Mouse (Mus musculus) heart, postnatal 0 days (tissue): ENCODE data around the gene Olfr221. TPM values are rescaled to one million over a fixed set of nuclear protein-coding genes. Genes with fewer than 3 reads are reported as not detected.

Experiments
- ATAC-seq: fragments of 200-750 bp; cut with Nextera tagmentation; 2 replicates; pipeline ENCODE4 v1.8.0; 2017; ENCODE audit warnings: low read depth, moderate number of reproducible peaks, moderate library complexity; ENCODE audit not compliant: insufficient read depth
- DNase-seq: peaks from one replicate; pipeline ENCODE4 v3.0.0-alpha.2; 2016; ENCODE audit warnings: low spot score
- H3K27ac ChIP-seq: fragments of 300-500 bp; sonication (generic); 2 replicates; pipeline ENCODE4 v1.5.1; 2014; ENCODE audit warnings: low read depth, mild to moderate bottlenecking
- H3K27me3 ChIP-seq: fragments of 300-500 bp; sonication (generic); 2 replicates; pipeline ENCODE4 v1.6.1; 2014; ENCODE audit warnings: low read length, mixed read lengths; ENCODE audit not compliant: control insufficient read depth, insufficient read depth
- H3K36me3 ChIP-seq: fragments of 300-500 bp; sonication (generic); replicated peaks from 2 replicates; pipeline ENCODE4 v1.6.1; 2014; ENCODE audit warnings: low read length, mixed read lengths; ENCODE audit not compliant: control insufficient read depth, insufficient read depth
- H3K4me1 ChIP-seq: fragments of 300-500 bp; sonication (generic); 2 replicates; pipeline ENCODE4 v1.6.1; 2014; ENCODE audit warnings: antibody characterized with exemption; ENCODE audit not compliant: control insufficient read depth, insufficient read depth
- H3K4me2 ChIP-seq: fragments of 300-500 bp; sonication (generic); 2 replicates; pipeline ENCODE4 v1.6.1; 2014; ENCODE audit warnings: low read depth, mild to moderate bottlenecking, low read length, moderate library complexity
- H3K4me3 ChIP-seq: fragments of 300-500 bp; sonication (generic); 2 replicates; pipeline ENCODE4 v1.5.1; 2014; ENCODE audit warnings: low read depth, low read length
- H3K9ac ChIP-seq: fragments of 300-500 bp; sonication (generic); replicated peaks from 2 replicates; pipeline ENCODE4 v1.6.1; 2014; ENCODE audit warnings: low read depth, low read length, mixed read lengths
- H3K9me3 ChIP-seq: fragments of 300-500 bp; sonication (generic); replicated peaks from 2 replicates; pipeline ENCODE4 v1.6.1; 2016; ENCODE audit warnings: low read length; ENCODE audit not compliant: control insufficient read depth
- CTCF ChIP-seq: IDR thresholded peaks from 2 replicates; pipeline ENCODE4 v1.5.1; 2016; ENCODE audit warnings: antibody characterized with exemption, control low read depth, low read depth
- EP300 ChIP-seq: IDR thresholded peaks from 2 replicates; pipeline ENCODE4 v1.6.1; 2016; ENCODE audit warnings: antibody characterized with exemption, low read depth
- WGBS: fragments of 180-500 bp; shearing (Covaris S2); extraction: QIAGEN DNeasy Blood & Tissue Kit; methylation state at CpG from one replicate; pipeline ENCODE4 v1.1.7; 2014; 5-methylcytosine and 5-hydroxymethylcytosine counted together
- polyA plus RNA-seq: library from polyadenylated mRNA; unstranded; fragments of >200 nt; fragmentation: Nextera tagmentation; extraction: Ambion mirVana; gene quantifications from 2 replicates; pipeline ENCODE4 v1.2.1, GENCODE M21; 2015
- total RNA-seq: library from RNA; depleted of rRNA; stranded (reverse); fragments of >200 nt; gene quantifications from 2 replicates; pipeline ENCODE4 v1.2.3, GENCODE M21; 2014; ENCODE audit warnings: low replicate concordance

Gene Olfr221
- total and polyA plus RNA-seq, 2 experiments from 2014 or later, result not detected

DNA sequence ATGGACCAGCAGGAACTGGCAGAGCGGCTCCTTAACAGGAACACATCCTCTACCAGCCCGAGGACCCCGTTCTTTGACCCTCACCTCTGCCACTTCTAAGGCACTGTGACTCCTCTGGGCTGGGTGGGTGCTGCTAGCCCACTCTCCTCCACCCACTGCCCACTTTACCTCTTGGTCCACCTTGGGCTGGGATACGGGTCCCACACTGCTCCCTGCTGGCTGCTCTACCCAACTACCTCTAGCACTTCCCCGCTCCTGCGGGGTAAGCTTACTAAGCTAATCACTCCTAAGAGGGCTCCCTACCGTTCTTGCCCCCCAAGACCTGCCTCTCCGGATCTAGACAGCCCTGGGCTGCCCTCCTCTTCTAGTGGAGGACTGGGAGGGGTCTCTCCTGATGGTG lies 36.0 kb downstream of the Olfr221 start:
- TF ChIP-seq CTCF (peak; percentile 48), EP300 (no peak)
- Histone ChIP-seq H3K4me1 (peaks cover 18% of the 10 kb centered on the region), H3K27ac (no peak overlapping the region)

DNA sequence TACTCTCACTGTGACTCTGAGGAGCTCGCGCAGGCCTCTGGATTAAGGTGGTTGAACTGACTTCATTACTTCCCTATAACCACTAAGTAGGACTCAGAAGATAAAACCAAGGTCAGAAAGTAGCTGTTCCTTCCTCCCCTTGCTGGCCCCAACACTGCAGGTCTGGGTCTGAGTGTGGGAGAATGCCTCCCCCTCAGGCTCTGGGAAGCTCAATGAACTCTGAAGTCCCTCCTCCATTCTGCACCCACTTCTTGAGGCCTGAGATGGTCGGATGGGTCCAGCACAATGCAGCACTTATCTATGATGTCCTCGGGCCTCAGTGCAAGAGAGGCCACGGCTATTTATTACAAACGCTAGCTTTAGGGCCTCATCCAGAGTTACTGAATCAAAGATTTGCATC lies 36.6 kb downstream of the Olfr221 start:
- ATAC-seq (no peak), DNase-seq (no peak)
- Histone ChIP-seq H3K9ac (no peak overlapping the region), H3K27ac (no peak overlapping the region), H3K9me3 (no peaks in the 10 kb centered on the region), H3K27me3 (no peaks in the 10 kb centered on the region), H3K36me3 (peaks cover 71% of the 10 kb centered on the region), H3K4me1 (peaks cover 14% of the 10 kb centered on the region), H3K4me3 (no peak overlapping the region), H3K4me2 (no peak overlapping the region)
- TF ChIP-seq EP300 (no peak), CTCF (no peak)
- 42% methylated on average over 6 of the region's 6 CpGs for WGBS

More for the DNA sequence above, 36.0 kb downstream of the Olfr221 start:
- no peak overlapping the region for H3K9ac ChIP-seq
- peak; percentile 43; the same call in 1 of the 2 replicates for ATAC-seq
- H3K4me3 ChIP-seq, result no peak overlapping the region
- no peaks in the 10 kb centered on the region for H3K27me3 ChIP-seq
- H3K4me2 ChIP-seq, result peak overlapping the region; percentile 20; the same call in 1 of the 2 replicates
- WGBS, result 41% methylated on average over 8 of the region's 8 CpGs
- no peaks in the 10 kb centered on the region for H3K9me3 ChIP-seq
- peak; percentile 37 for DNase-seq
- peaks cover 70% of the 10 kb centered on the region for H3K36me3 ChIP-seq

DNA sequence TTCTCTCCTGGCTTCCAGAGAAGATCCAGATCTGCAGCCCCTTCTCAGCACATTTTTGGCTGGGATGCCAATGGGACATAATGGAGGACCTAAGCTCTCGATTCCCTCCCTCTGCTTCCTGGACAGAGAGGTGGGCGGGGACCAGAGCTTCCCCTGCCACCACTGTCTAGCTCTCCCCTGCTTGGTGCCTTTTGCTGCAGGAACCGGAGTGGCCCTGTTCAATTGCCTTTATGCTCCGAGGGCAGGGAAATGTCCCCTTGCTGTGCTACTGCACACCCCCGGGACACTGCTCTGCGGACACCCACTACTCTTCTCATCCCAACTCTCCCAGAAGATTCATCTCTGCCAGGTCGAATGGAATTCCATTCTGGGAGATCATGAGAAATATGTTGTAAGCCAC lies 37.1 kb downstream of the Olfr221 start:
- Histone ChIP-seq H3K4me2 (no peak overlapping the region), H3K4me1 (peaks cover 10% of the 10 kb centered on the region; the same call in 1 of the 2 replicates), H3K9ac (no peak overlapping the region), H3K4me3 (no peak overlapping the region), H3K36me3 (peaks cover 76% of the 10 kb centered on the region), H3K27me3 (no peaks in the 10 kb centered on the region), H3K9me3 (no peaks in the 10 kb centered on the region), H3K27ac (no peak overlapping the region)
- DNase-seq (no peak), ATAC-seq (no peak)
- TF ChIP-seq EP300 (no peak), CTCF (no peak)
- WGBS, result 57% methylated on average over 7 of the region's 7 CpGs

DNA sequence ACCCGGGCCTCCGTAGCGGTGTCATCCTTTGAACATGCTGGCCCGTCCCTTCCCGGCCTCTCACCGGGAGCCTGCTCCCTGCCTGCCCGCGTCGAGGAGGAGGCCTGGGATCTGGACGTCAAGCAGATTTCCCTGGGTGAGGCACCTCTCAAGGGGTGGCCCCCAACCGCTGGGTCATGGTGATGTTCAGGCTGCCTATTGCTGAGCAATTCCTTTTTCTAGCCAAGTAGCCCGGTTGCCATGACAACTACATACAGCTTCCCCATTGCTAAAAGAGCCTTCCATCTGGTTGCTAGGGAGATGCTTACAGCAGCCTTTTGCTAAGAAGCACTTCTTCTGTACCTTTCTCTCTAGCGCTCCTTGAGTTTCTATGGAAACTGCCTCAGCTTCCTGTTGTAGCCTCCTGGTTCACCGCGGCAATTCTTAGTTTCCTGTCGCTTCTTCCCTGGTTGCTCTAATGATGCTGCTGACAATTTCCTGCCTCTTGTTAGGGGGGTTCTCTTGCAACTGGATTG lies 38.2 kb downstream of the Olfr221 start:
- H3K36me3 ChIP-seq, result peaks cover 77% of the 10 kb centered on the region
- no peak overlapping the region for H3K4me3 ChIP-seq
- H3K9me3 ChIP-seq, result no peaks in the 10 kb centered on the region
- TF ChIP-seq EP300, result no peak
- no peak for TF ChIP-seq CTCF
- no peaks in the 10 kb centered on the region for H3K27me3 ChIP-seq
- DNase-seq (no peak), ATAC-seq (no peak)
- H3K4me1 ChIP-seq, result peaks cover 7% of the 10 kb centered on the region; the same call in 1 of the 2 replicates
- 50% methylated on average over 16 of the region's 16 CpGs for WGBS
- no peak overlapping the region for H3K9ac ChIP-seq
- no peak overlapping the region for H3K4me2 ChIP-seq
- H3K27ac ChIP-seq, result no peak overlapping the region

DNA sequence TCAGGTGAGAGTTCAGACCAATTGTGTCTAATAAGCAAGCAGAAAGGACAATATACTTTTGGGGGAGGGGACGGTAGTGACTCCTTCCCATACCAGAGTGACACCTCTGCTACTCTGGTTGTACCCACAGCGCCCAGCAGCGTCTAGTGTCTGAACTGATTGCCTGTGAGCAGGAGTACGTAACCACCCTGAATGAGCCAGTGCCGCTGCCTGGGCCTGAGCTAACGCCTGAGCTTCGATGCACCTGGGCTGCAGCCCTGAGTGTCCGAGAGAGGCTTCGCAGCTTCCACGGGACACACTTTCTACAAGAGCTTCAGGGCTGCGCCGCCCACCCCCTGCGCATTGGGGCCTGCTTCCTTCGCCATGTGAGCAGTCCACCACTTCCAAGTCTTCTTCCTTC lies 44.8 kb downstream of the Olfr221 start:
- peaks cover 83% of the 10 kb centered on the region for H3K36me3 ChIP-seq
- no peak for DNase-seq

DNA sequence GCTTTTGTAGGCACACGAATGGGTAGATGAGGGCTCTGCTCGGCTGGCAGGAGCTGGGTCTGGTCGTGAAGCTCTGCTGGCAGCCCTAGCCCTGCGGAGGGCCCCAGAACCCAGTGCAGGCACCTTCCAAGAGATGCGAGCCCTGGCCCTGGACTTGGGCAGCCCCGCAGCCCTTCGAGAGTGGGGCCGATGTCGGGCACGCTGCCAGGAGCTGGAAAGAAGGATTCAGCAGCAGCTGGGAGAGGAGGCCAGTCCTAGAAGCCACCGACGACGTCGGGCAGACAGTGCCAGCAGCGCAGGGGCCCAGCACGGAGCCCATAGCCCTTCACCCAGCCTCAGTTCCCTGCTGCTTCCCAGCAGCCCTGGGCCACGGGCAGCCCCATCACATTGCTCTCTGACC lies 45.4 kb downstream of the Olfr221 start:
- H3K4me3 ChIP-seq, result no peak overlapping the region
- H3K27ac ChIP-seq, result no peak overlapping the region
- peak; percentile 45; the same call in 1 of the 2 replicates for ATAC-seq
- no peak overlapping the region for H3K9ac ChIP-seq
- H3K27me3 ChIP-seq, result no peaks in the 10 kb centered on the region
- TF ChIP-seq CTCF (no peak), EP300 (no peak)
- no peaks in the 10 kb centered on the region for H3K9me3 ChIP-seq
- no peak for DNase-seq
- WGBS, result 50% methylated on average over 17 of the region's 17 CpGs
- peaks cover 83% of the 10 kb centered on the region for H3K36me3 ChIP-seq
- H3K4me1 ChIP-seq, result no peaks in the 10 kb centered on the region
- no peak overlapping the region for H3K4me2 ChIP-seq

More for the DNA sequence above, 44.8 kb downstream of the Olfr221 start:
- H3K9me3 ChIP-seq, result no peaks in the 10 kb centered on the region
- no peak overlapping the region for H3K4me3 ChIP-seq
- no peak overlapping the region for H3K27ac ChIP-seq
- TF ChIP-seq EP300 (no peak), CTCF (no peak)
- no peak overlapping the region for H3K9ac ChIP-seq
- H3K4me2 ChIP-seq, result no peak overlapping the region
- no peaks in the 10 kb centered on the region for H3K4me1 ChIP-seq
- 90% methylated on average over 14 of the region's 14 CpGs for WGBS
- no peak for ATAC-seq
- H3K27me3 ChIP-seq, result no peaks in the 10 kb centered on the region
